Mouse (Mus musculus): ENCODE data around the gene 1110008P14Rik. TPM values are rescaled to one million over a fixed set of nuclear protein-coding genes. Genes with fewer than 3 reads are reported as not detected.
"Not testable (repeated sequence)": the region's sequence is repeated elsewhere in the genome, so short reads cannot be mapped to it uniquely, and the experiment has no call there.

Gene 1110008P14Rik
- polyA plus RNA-seq, 1 experiment from 2014 or later = 39.7 TPM

DNA sequence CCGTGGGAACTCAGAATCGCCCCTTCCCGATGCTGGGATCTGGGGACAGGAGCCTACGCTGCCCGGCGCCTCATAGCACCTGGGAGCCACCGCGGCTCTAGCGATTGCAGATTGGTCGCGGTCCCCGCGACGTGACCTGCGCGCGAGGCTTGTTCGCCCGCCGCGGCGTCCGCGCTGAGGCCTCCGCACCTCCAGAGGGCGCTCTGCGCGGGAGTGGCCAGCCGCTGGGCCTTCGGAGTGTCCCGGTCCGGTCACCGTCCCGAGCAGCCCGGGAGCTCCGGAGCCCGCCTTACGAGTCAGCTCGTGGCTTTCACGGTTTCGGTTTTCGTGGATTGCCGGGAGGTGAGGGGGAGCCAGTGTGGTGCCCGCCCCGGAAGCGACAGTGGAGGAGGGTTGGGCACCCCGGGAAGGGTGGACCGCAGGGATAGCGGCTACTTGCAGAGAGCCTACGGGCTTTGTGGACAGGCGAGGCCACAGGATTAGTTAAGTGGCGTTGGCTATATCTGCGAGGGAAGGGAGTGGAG is 18.9 kb downstream of the 1110008P14Rik start:
- peak overlapping the region; percentile 90 for H3K9ac ChIP-seq (ENCODE audit: low read depth, low read length)
- peak overlapping the region; percentile 79 for H3K4me3 ChIP-seq (ENCODE audit: low read depth, low read length)
- H3K36me3 ChIP-seq (ENCODE audit: control insufficient read depth, insufficient read depth, low read length) = peaks cover 12% of the 10 kb centered on the region; the same call in 1 of the 2 replicates
- peaks cover 18% of the 10 kb centered on the region for H3K4me1 ChIP-seq (replicated peaks; ENCODE audit: control insufficient read depth, insufficient read depth, low read length)
- peak; percentile 90 for DNase-seq (ENCODE audit: low spot score)
- no peaks in the 10 kb centered on the region for H3K27me3 ChIP-seq (replicated peaks; ENCODE audit: control insufficient read depth, insufficient read depth, low read length)
- ATAC-seq (replicated peaks; ENCODE audit: low FRiP score) = peak; percentile 81
- peak overlapping the region; percentile 93 for H3K27ac ChIP-seq (ENCODE audit: low read depth, low read length)
- 0% methylated on average over 53 of the region's 53 CpGs for WGBS
- H3K4me2 ChIP-seq = peak overlapping the region; percentile 89
- H3K9me3 ChIP-seq (ENCODE audit: control insufficient read depth, low read length) = no peaks in the 10 kb centered on the region

GRCm38 (mm10) chr2:32362274-32362673 is 19.5 kb downstream of the 1110008P14Rik start:
- not testable (repeated sequence) for H3K9me3 ChIP-seq (ENCODE audit: control insufficient read depth, low read length); H3K27me3 ChIP-seq (replicated peaks; ENCODE audit: control insufficient read depth, insufficient read depth, low read length); DNase-seq (ENCODE audit: low spot score); ATAC-seq (replicated peaks; ENCODE audit: low FRiP score)
- H3K4me3 ChIP-seq (ENCODE audit: low read depth, low read length) = peak overlapping the region; percentile 79
- peaks cover 11% of the 10 kb centered on the region; the same call in 1 of the 2 replicates for H3K36me3 ChIP-seq (ENCODE audit: control insufficient read depth, insufficient read depth, low read length)
- H3K4me1 ChIP-seq (replicated peaks; ENCODE audit: control insufficient read depth, insufficient read depth, low read length) = peaks cover 18% of the 10 kb centered on the region
- H3K4me2 ChIP-seq = peak overlapping the region; percentile 89
- 28% methylated on average over 5 of the region's 5 CpGs for WGBS
- peak overlapping the region; percentile 90 for H3K9ac ChIP-seq (ENCODE audit: low read depth, low read length)
- peak overlapping the region; percentile 93 for H3K27ac ChIP-seq (ENCODE audit: low read depth, low read length)

- H3K27ac ChIP-seq (ENCODE audit: low read depth, low read length) = peak overlapping the region; percentile 59
- 1% methylated on average over 24 of the region's 24 CpGs for WGBS
- H3K36me3 ChIP-seq (ENCODE audit: control insufficient read depth, insufficient read depth, low read length) = peaks cover 7% of the 10 kb centered on the region; the same call in 1 of the 2 replicates
- peak overlapping the region; percentile 77 for H3K9ac ChIP-seq (ENCODE audit: low read depth, low read length)
- peak overlapping the region; percentile 62 for H3K4me3 ChIP-seq (ENCODE audit: low read depth, low read length)
- DNase-seq (ENCODE audit: low spot score) (peak; percentile 83), ATAC-seq (replicated peaks; ENCODE audit: low FRiP score) (peak; percentile 80)
- peaks cover 18% of the 10 kb centered on the region for H3K4me1 ChIP-seq (replicated peaks; ENCODE audit: control insufficient read depth, insufficient read depth, low read length)
- H3K9me3 ChIP-seq (ENCODE audit: control insufficient read depth, low read length) = no peaks in the 10 kb centered on the region
- H3K27me3 ChIP-seq (replicated peaks; ENCODE audit: control insufficient read depth, insufficient read depth, low read length) = no peaks in the 10 kb centered on the region
- H3K4me2 ChIP-seq = peak overlapping the region; percentile 95
These were observed 20.3 kb downstream of the 1110008P14Rik start for GRCm38 (mm10) chr2:32361437-32361836.

DNA sequence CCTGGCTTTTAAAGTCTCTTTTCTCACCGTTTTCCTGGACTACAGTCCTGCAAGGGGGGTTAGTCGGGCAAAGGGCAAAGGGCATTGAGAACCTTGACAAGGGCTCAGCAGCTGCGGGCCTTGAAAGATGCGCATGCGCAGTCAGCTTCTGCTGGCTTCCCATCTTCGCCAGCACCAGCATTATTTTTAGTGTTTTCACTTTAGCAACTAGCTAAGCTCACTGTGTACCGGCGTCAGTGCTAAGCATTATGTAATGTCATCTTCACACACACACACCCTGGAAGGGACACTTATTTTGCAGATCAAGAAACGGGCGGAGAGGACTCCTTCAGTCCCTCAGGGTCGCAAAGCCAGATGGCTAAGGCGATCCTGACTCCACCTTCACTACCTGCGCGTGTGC is 21.0 kb downstream of the 1110008P14Rik start:
- Histone ChIP-seq H3K4me3 (ENCODE audit: low read depth, low read length) (peak overlapping the region; percentile 62), H3K27me3 (replicated peaks; ENCODE audit: control insufficient read depth, insufficient read depth, low read length) (no peaks in the 10 kb centered on the region), H3K9ac (ENCODE audit: low read depth, low read length) (peak overlapping the region; percentile 77), H3K27ac (ENCODE audit: low read depth, low read length) (peak overlapping the region; percentile 59; the same call in 1 of the 2 replicates), H3K9me3 (ENCODE audit: control insufficient read depth, low read length) (no peaks in the 10 kb centered on the region), H3K36me3 (ENCODE audit: control insufficient read depth, insufficient read depth, low read length) (peaks cover 6% of the 10 kb centered on the region; the same call in 1 of the 2 replicates), H3K4me2 (peak overlapping the region; percentile 95), H3K4me1 (replicated peaks; ENCODE audit: control insufficient read depth, insufficient read depth, low read length) (peaks cover 18% of the 10 kb centered on the region)
- ATAC-seq (replicated peaks; ENCODE audit: low FRiP score) (no peak; the same call in 1 of the 2 replicates), DNase-seq (ENCODE audit: low spot score) (peak; percentile 77)
- WGBS = 10% methylated on average over 14 of the region's 14 CpGs

DNA sequence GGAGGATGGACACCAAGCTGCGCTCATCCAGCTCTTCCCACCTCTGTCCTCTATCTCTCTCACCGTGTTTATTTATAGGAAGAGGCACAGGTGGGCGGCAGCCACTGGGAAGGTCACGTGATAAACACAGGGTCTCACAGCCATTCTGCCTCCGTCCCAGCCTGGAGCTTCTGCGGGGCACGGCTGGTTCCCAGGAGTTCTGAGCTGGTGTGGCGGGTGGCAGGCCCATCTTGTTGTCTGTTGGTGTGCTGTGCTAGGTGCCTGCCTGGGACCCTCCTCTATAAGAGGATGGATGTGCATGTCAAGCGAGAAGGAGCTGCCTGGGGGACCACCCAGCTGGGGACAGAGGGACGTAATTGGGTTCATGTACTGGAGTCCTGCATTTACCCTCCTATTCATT is 23.4 kb downstream of the 1110008P14Rik start:
- H3K36me3 ChIP-seq (ENCODE audit: control insufficient read depth, insufficient read depth, low read length) = no peaks in the 10 kb centered on the region
- DNase-seq (ENCODE audit: low spot score) = no peak
- 54% methylated on average over 10 of the region's 10 CpGs for WGBS
- no peak overlapping the region for H3K4me3 ChIP-seq (ENCODE audit: low read depth, low read length)
- peaks cover 16% of the 10 kb centered on the region for H3K4me1 ChIP-seq (replicated peaks; ENCODE audit: control insufficient read depth, insufficient read depth, low read length)
- H3K4me2 ChIP-seq = no peak overlapping the region
- H3K27me3 ChIP-seq (replicated peaks; ENCODE audit: control insufficient read depth, insufficient read depth, low read length) = no peaks in the 10 kb centered on the region
- no peak overlapping the region for H3K9ac ChIP-seq (ENCODE audit: low read depth, low read length)
- H3K9me3 ChIP-seq (ENCODE audit: control insufficient read depth, low read length) = no peaks in the 10 kb centered on the region
- H3K27ac ChIP-seq (ENCODE audit: low read depth, low read length) = no peak overlapping the region
- no peak for ATAC-seq (replicated peaks; ENCODE audit: low FRiP score)

DNA sequence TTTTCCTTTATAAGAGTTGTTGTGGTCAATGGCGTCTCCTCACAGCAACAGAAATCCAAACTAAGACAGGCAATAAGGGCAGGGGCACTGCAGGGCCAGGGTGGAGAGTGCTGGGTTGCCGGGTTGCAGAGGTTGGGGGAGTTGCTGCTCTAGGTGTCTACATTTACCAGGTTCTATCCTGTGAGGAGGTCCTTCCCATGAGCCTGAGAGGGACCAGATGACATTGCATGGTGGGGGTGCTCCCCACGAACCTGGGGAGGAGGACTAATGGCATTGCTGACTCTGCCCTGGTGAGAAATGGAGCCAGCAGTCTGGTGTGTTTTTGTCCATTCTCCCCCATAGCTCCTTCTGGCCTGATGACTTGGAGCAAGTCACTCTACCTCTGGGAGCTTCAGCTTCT is 24.0 kb downstream of the 1110008P14Rik start:
- peaks cover 3% of the 10 kb centered on the region for H3K27me3 ChIP-seq (replicated peaks; ENCODE audit: control insufficient read depth, insufficient read depth, low read length)
- no peak for ATAC-seq (replicated peaks; ENCODE audit: low FRiP score)
- H3K4me1 ChIP-seq (replicated peaks; ENCODE audit: control insufficient read depth, insufficient read depth, low read length) = peaks cover 20% of the 10 kb centered on the region
- no peak for DNase-seq (ENCODE audit: low spot score)
- no peaks in the 10 kb centered on the region for H3K9me3 ChIP-seq (ENCODE audit: control insufficient read depth, low read length)
- H3K27ac ChIP-seq (ENCODE audit: low read depth, low read length) = no peak overlapping the region
- H3K9ac ChIP-seq (ENCODE audit: low read depth, low read length) = no peak overlapping the region
- no peak overlapping the region for H3K4me3 ChIP-seq (ENCODE audit: low read depth, low read length)
- no peak overlapping the region for H3K4me2 ChIP-seq
- WGBS = 65% methylated on average over 3 of the region's 3 CpGs
- H3K36me3 ChIP-seq (ENCODE audit: control insufficient read depth, insufficient read depth, low read length) = no peaks in the 10 kb centered on the region

- Histone ChIP-seq H3K9ac (ENCODE audit: low read depth, low read length) (no peak overlapping the region), H3K4me2 (no peak overlapping the region), H3K9me3 (ENCODE audit: control insufficient read depth, low read length) (no peaks in the 10 kb centered on the region), H3K27me3 (replicated peaks; ENCODE audit: control insufficient read depth, insufficient read depth, low read length) (peaks cover 18% of the 10 kb centered on the region), H3K4me3 (ENCODE audit: low read depth, low read length) (no peak overlapping the region), H3K4me1 (replicated peaks; ENCODE audit: control insufficient read depth, insufficient read depth, low read length) (peaks cover 23% of the 10 kb centered on the region), H3K27ac (ENCODE audit: low read depth, low read length) (no peak overlapping the region), H3K36me3 (ENCODE audit: control insufficient read depth, insufficient read depth, low read length) (no peaks in the 10 kb centered on the region)
- 75% methylated on average over 10 of the region's 10 CpGs for WGBS
- ATAC-seq (replicated peaks; ENCODE audit: low FRiP score) = no peak
- no peak for DNase-seq (ENCODE audit: low spot score)
These were observed 25.5 kb downstream of the 1110008P14Rik start for GRCm38 (mm10) chr2:32356216-32356615.

GRCm38 (mm10) chr2:32354336-32354895 is 27.3 kb downstream of the 1110008P14Rik start:
- ATAC-seq (replicated peaks; ENCODE audit: low FRiP score) = no peak
- no peaks in the 10 kb centered on the region for H3K9me3 ChIP-seq (ENCODE audit: control insufficient read depth, low read length)
- peaks cover 17% of the 10 kb centered on the region for H3K4me1 ChIP-seq (replicated peaks; ENCODE audit: control insufficient read depth, insufficient read depth, low read length)
- no peak overlapping the region for H3K4me3 ChIP-seq (ENCODE audit: low read depth, low read length)
- 75% methylated on average over 3 of the region's 3 CpGs for WGBS
- H3K36me3 ChIP-seq (ENCODE audit: control insufficient read depth, insufficient read depth, low read length) = no peaks in the 10 kb centered on the region
- no peak overlapping the region for H3K9ac ChIP-seq (ENCODE audit: low read depth, low read length)
- H3K4me2 ChIP-seq = no peak overlapping the region
- H3K27ac ChIP-seq (ENCODE audit: low read depth, low read length) = no peak overlapping the region
- H3K27me3 ChIP-seq (replicated peaks; ENCODE audit: control insufficient read depth, insufficient read depth, low read length) = peaks cover 32% of the 10 kb centered on the region
- DNase-seq (ENCODE audit: low spot score) = no peak

GRCm38 (mm10) chr2:32353836-32354235 is 27.9 kb downstream of the 1110008P14Rik start:
- H3K4me1 ChIP-seq (replicated peaks; ENCODE audit: control insufficient read depth, insufficient read depth, low read length) = peaks cover 17% of the 10 kb centered on the region
- H3K27ac ChIP-seq (ENCODE audit: low read depth, low read length) = no peak overlapping the region
- no peaks in the 10 kb centered on the region for H3K9me3 ChIP-seq (ENCODE audit: control insufficient read depth, low read length)
- DNase-seq (ENCODE audit: low spot score) (no peak), ATAC-seq (replicated peaks; ENCODE audit: low FRiP score) (no peak)
- H3K36me3 ChIP-seq (ENCODE audit: control insufficient read depth, insufficient read depth, low read length) = no peaks in the 10 kb centered on the region
- peak overlapping the region; percentile 98 for H3K4me2 ChIP-seq
- H3K27me3 ChIP-seq (replicated peaks; ENCODE audit: control insufficient read depth, insufficient read depth, low read length) = peaks cover 34% of the 10 kb centered on the region
- WGBS = 41% methylated on average over 6 of the region's 6 CpGs
- H3K9ac ChIP-seq (ENCODE audit: low read depth, low read length) = no peak overlapping the region
- H3K4me3 ChIP-seq (ENCODE audit: low read depth, low read length) = no peak overlapping the region
